Mouse (Mus musculus) retina, embryonic 14.5 days (tissue): ENCODE measurements at regions not wholly inside any gene's neighbourhood (a gene's known extent, or its start where the extent isn't known, plus 50 kb on each side); places are given as distances from the start of the nearest gene placed in this dataset.

Experiments
- DNase-seq: peaks from one replicate; pipeline ENCODE4 v3.0.0-alpha.2; 2015; ENCODE audit warnings: low spot score

DNA sequence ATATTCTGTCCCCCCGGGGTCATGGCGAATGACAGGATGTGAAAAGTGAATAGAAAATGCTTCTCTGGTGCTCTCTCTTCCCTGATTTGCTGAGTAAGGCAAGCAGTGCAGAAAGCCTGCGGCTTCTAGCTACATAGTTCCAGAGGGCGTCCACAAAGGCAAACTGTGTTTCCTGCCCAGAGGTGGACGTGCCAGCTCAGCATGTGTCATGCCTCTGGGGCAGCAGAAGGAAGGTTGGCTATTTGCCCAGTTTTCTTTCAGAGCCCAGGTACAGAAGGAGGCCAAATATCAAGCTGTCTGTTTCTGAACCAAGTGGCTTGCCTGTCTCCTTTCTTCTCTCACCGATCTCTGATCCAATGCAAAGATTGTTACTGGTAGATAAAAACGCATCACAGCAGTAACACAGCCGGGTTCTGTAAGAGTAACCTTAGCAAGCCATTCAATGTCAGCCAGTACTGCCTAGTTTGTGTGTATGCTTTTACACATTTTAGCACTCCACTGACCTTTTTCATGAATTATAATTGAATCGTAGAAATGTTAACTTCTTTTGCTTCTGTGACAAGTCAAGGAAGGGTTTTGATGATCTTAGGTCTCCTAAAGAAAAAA lies 223.3 kb upstream of the Impg1 start:
- no peak for DNase-seq

DNA sequence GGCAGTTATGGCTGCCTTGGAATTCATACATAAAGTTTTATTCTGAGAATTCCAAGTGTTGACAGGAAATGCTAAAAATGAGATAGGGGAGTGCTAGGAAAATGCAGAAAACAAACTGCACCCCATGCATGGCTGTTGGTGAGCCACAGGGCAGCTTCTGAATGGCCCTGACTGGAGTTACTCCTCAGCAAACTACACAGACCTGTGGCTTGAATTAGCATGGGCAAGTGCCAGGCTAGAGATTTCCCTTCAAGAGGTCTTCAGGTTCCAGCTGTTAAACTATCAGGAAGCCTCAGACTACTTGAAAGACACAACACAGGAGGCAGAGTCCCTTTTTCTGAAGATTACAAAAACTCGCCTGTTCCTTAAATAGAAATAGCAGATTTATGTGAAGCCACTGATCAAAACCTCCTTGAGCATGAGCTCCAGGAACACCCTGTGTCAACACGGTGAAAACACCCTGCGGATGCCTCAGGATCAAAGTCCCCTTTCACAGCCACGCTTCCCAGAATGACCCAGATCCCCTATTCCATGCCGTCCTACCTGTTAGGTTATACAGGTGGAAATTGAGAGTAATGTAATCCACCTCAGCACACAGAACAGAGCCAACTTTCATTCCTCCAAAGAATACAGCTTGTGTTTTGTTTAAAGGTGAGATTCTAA lies 217.9 kb upstream of the Impg1 start:
- DNase-seq, result no peak

DNA sequence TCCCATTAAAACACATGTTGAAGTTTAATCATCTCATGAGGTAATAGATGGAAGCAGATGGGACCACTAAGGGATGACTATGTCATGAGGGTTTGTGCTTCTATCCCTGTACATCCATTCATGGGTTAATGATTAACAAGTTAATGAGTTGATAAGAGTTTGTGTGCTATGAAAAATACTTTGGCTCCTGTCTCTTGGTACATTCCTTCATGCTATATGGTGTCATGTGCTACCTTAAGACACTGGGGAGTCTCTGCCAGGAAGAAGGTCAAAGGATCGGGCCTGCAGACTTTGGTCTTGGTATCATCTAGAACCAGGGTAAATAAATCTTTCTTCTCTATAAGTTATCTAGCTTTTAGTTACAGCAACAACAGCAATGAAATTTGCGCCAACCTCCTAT lies 216.4 kb upstream of the Impg1 start:
- no peak for DNase-seq

- DNase-seq, result no peak
These were observed 206.2 kb upstream of the Impg1 start for GRCm38 (mm10) chr9:80671483-80671882.

DNA sequence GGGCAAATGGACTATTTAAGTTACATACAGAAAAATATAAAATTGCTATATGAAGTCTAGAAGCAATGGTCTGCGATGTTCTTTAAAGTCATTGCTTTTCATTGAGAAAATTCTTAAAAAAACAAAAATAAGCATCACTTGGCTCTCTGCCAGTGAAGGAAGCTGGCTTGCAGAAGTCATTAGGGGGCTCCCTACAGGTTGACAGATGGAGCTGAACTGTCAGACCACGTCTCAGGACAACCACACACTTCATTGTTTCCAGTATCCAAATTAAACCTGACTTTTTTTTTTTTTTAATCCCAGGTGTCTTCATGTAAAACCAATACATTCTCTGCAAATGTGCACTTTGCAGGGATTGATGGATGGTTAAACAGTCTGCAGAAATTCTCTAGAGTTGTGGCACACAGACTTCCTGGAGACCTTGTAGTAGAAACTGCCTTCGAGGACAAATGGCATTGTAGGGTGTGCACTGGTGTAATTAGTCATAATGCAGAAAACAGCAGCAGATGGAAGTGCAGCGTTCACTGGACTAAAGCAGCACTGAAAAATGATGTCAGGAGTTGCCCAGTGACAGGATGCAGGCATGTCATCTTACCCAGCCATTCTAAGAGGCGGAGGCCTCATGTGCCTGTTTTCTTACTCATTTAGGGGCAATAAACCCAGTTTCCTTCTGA lies 203.4 kb upstream of the Impg1 start:
- DNase-seq, result no peak

DNA sequence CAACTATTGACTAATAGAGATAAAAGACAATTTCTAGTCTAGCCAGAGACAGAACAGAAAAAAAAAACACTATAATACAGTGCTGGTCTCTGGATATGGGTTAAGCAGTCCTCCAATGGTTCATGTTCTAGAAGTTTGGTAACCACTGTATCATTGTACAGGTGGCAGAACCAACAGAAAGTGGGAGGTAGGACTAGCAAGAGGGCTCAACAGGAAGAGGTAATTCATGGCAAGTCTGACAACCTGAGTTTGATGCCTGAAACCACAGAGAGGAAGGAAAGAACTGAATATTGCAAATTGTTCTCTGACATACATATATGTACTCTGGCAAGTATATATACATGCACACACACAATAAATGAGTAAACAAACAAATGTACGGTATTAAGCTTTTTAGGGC lies 193.5 kb upstream of the Impg1 start:
- DNase-seq, result no peak

GRCm38 (mm10) chr9:80615114-80615513 lies 149.8 kb upstream of the Impg1 start:
- DNase-seq, result no peak

DNA sequence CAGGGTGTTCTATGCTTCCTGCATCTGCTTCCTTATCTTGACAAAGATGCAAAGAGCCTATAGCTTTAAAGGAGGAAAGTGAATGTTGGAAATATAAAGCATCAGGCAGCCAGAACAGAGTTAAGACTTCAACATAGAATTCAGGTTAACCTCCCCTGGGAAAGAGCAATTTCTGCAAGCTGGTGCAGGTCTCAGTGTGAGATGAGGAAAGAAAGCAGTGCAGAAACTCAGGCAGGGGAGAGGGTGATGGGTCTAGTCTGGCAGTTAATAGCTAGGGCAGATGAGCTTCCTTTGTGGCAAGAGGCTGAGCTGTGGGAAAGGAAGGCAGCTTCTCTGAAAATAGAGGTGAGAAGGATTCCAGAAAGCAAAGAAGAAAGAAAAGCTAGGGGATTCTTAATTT lies 134.7 kb upstream of the Impg1 start:
- DNase-seq, result no peak

DNA sequence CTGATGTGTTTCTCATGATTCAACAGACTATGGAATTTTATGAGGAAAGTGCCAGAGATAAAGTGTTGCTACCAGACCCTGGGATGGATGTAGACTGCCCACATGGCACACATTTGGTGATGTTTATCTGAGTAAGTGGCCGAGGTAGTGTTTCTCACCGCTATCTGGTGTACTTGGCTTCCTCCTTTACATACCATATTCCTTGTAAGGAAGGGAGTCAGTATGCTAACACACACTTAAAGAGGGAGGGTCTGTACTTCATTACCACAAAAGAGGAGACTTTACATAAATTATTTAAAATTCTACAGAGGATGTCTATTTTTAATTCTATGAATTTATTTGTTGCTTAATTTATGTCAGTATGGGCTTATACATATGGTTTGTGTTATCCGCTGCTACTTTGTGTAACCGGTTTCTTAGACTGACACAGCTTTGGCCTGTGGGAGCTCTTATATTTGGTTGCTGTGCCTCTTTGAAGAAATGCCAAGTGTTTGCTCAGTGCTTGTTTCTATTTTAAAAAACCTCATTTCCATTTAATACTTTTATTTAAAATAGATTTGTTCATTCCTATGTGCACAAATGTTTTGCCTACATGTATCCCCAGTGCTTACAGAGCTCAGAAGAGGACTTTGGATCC lies 100.2 kb upstream of the Impg1 start:
- no peak for DNase-seq

- no peak for DNase-seq
These were observed 98.4 kb upstream of the Impg1 start for GRCm38 (mm10) chr9:80563655-80564054.

DNA sequence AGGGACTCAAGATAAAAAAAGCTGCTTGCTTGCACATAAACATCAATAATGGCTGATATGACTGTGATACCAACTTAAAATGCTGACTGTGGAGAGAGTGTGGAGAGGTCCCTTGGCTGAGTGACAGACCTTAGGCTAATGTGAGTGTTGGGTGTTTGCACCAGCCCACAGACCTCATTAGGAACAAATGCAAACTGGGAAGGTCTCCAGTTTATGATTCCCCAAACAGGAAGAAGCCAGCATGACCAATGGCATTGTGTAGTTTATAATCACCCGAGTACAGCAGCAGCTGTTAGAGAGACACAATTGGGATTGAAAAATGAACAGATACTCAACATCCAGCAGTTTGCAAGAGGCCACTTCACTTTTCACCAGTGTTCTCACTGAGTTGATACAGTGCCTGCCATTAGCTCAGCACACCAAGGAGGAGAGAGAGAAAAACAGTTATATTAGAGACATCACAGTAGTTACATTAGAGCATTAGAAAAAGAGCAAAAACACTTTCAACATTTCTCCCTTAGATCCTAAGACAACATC lies 90.3 kb upstream of the Impg1 start:
- no peak for DNase-seq
